Mouse (Mus musculus) liver, postnatal 0 days (tissue): ENCODE measurements around the gene Dbndd2.

Experiments
- CTCF ChIP-seq: sonication (generic); IDR thresholded peaks from 2 replicates; pipeline ENCODE4 v1.5.1; 2016; ENCODE audit warnings: antibody characterized with exemption, low read depth
- EP300 ChIP-seq: IDR thresholded peaks from 2 replicates; pipeline ENCODE4 v1.6.1; 2016; ENCODE audit warnings: antibody characterized with exemption, low read depth, mild to moderate bottlenecking

GRCm38 (mm10) chr2:164496331-164496730 lies 10.4 kb downstream of the Dbndd2 start:
- TF ChIP-seq CTCF: no peak
- no peak for TF ChIP-seq EP300
